In the genomic region with DNA sequence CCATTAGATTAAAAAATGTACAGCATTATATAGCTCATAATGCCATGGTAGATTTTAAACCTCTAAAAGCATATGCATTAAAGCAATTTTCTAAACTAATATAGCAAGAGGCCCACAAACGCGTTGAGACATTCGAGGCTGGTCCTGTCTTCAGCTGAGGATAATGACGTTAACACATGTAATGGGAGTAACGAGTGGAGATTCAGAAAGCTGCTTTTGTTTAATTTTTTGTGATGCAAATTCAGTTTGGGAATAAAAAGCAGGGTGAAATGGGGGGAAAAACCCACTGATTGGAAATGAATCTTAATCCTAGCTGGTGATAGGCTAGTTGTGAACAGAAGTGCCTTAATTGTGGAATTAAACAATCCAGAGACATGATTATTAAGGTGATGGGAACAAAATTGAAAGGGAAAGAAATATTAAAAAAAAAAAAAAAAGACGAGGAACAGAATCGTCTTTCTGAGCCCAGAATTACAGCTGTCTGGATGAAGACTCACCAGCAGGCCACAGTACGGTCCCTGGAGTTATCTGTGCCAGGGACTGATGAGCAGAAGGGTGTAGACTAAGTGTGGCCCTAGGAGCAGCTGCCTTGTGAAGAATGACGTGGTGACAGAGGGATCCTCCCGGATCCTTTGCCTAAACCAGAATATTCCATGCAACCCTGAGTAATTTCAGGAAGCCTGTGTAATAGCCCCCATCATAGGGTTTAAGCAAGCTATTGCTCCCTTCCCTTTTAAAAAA, we compare ENCODE assay signal across 23 mouse cellular contexts.
DNase-seq lines count a peak whose midpoint lies in the region; ATAC-seq and TF ChIP-seq lines count a peak whose summit lies in the region.
"Had no signal": no experiment of that assay in that cellular context is flagged by ENCODE, and none has a peak within 500 bp of the region (broad histone marks: within the 10 kb centered on the region; RNA-seq: fewer than 3 reads in every experiment).

No protein-coding gene starts in this region.

- no peak for TF ChIP-seq CTCF in hindbrain, postnatal 0 days (IDR thresholded peaks at IDR 0.05; ENCODE audit: low read depth)

- no peaks in the 10 kb centered on the region for H3K36me3 ChIP-seq in hindbrain, embryonic 13.5 days
- H3K36me3 ChIP-seq in hindbrain, postnatal 0 days (ENCODE audit: insufficient read depth, low read length) = no peaks in the 10 kb centered on the region
- H3K36me3 ChIP-seq in midbrain, embryonic 13.5 days = no peaks in the 10 kb centered on the region
- no peaks in the 10 kb centered on the region for H3K36me3 ChIP-seq in midbrain, embryonic 10.5 days
- H3K36me3 ChIP-seq in forebrain, embryonic 16.5 days (ENCODE audit: control insufficient read depth, insufficient read depth) = no peaks in the 10 kb centered on the region

- peak overlapping the region; percentile 24; the same call in 1 of the 2 replicates for H3K27ac ChIP-seq in hindbrain, embryonic 13.5 days
- H3K27ac ChIP-seq in hindbrain, postnatal 0 days = no peak overlapping the region
- H3K27ac ChIP-seq in midbrain, embryonic 13.5 days = peak overlapping the region; percentile 76
- no peak overlapping the region for H3K27ac ChIP-seq in midbrain, embryonic 10.5 days (replicated peaks)
- H3K27ac ChIP-seq in forebrain, embryonic 16.5 days (ENCODE audit: low read length) = peak overlapping the region; percentile 96
- H3K27ac ChIP-seq: heart, adult 2 months had no signal

- no peak for DNase-seq in hindbrain, postnatal 0 days (ENCODE audit: low spot score)
- DNase-seq in midbrain, embryonic 10.5 days (ENCODE audit: low spot score) = no peak
- no peak for DNase-seq in testis, postnatal 14 days (ENCODE audit: low spot score)
- no peak for DNase-seq in kidney, postnatal 14 days
- DNase-seq in gastrocnemius, adult 8-10 months (ENCODE audit: low spot score in 2 of 2) = no peak
- DNase-seq: adrenal gland, postnatal 14 days; cerebellum, adult 2 months; cerebellum, postnatal 36 days; gastrocnemius, postnatal 25 days; heart, adult 2 months; heart, postnatal 36 days; kidney, postnatal 4 days; liver; lung, postnatal 10 days; right cerebral cortex, postnatal 14 days; spleen, adult 18-20 months; thymus, postnatal 4 days had no signal

- WGBS in hindbrain, embryonic 13.5 days = 51% methylated on average over 10 of the region's 10 CpGs
- 46% methylated on average over 10 of the region's 10 CpGs for WGBS in hindbrain, postnatal 0 days
- WGBS in midbrain, embryonic 13.5 days = 36% methylated on average over 10 of the region's 10 CpGs
- WGBS in midbrain, embryonic 10.5 days = 77% methylated on average over 10 of the region's 10 CpGs
- 4% methylated on average over 10 of the region's 10 CpGs for WGBS in forebrain, embryonic 16.5 days

- no peak overlapping the region for H3K9ac ChIP-seq in hindbrain, embryonic 13.5 days
- no peak overlapping the region for H3K9ac ChIP-seq in hindbrain, postnatal 0 days (replicated peaks; ENCODE audit: low read length)
- H3K9ac ChIP-seq in midbrain, embryonic 13.5 days (replicated peaks) = no peak overlapping the region
- H3K9ac ChIP-seq in forebrain, embryonic 16.5 days (replicated peaks; ENCODE audit: low read depth, low read length) = no peak overlapping the region; the same call in 1 of the 2 replicates

- H3K27me3 ChIP-seq in hindbrain, embryonic 13.5 days = no peaks in the 10 kb centered on the region
- H3K27me3 ChIP-seq in hindbrain, postnatal 0 days (ENCODE audit: insufficient read depth, low read length) = no peaks in the 10 kb centered on the region
- no peaks in the 10 kb centered on the region for H3K27me3 ChIP-seq in midbrain, embryonic 13.5 days
- no peaks in the 10 kb centered on the region for H3K27me3 ChIP-seq in midbrain, embryonic 10.5 days (ENCODE audit: low read depth, poor library complexity, severe bottlenecking)
- H3K27me3 ChIP-seq in forebrain, embryonic 16.5 days (replicated peaks; ENCODE audit: control insufficient read depth, insufficient read depth, low read length) = no peaks in the 10 kb centered on the region

- H3K4me3 ChIP-seq in hindbrain, embryonic 13.5 days = no peak overlapping the region
- H3K4me3 ChIP-seq in hindbrain, postnatal 0 days (ENCODE audit: low read length) = no peak overlapping the region
- H3K4me3 ChIP-seq in midbrain, embryonic 13.5 days (replicated peaks) = no peak overlapping the region
- H3K4me3 ChIP-seq in midbrain, embryonic 10.5 days = no peak overlapping the region
- no peak overlapping the region for H3K4me3 ChIP-seq in forebrain, embryonic 16.5 days (replicated peaks; ENCODE audit: low read length)
- H3K4me3 ChIP-seq: heart, adult 2 months had no signal

- ATAC-seq in hindbrain, embryonic 13.5 days (ENCODE audit: low FRiP score) = no peak
- no peak for ATAC-seq in hindbrain, postnatal 0 days
- no peak for ATAC-seq in midbrain, embryonic 13.5 days
- ATAC-seq in forebrain, embryonic 16.5 days = peak; percentile 80
- ATAC-seq: activated CD4-positive, CD25-positive, alpha-beta regulatory T cell, adult 4 months; CD4-positive, CD25-positive, alpha-beta regulatory T cell, adult 4 months; inflammation-experienced regulatory T-cells, adult 6 months had no signal

- peaks cover 36% of the 10 kb centered on the region for H3K4me1 ChIP-seq in hindbrain, embryonic 13.5 days (replicated peaks)
- H3K4me1 ChIP-seq in hindbrain, postnatal 0 days (ENCODE audit: insufficient read depth, low read length) = 0 out of 2 replicates have a peak, but pooled peaks cover 3% of the 10 kb centered on the region
- peaks cover 34% of the 10 kb centered on the region for H3K4me1 ChIP-seq in midbrain, embryonic 13.5 days (replicated peaks)
- H3K4me1 ChIP-seq in midbrain, embryonic 10.5 days = no peaks in the 10 kb centered on the region; the same call in 1 of the 2 replicates
- peaks cover 44% of the 10 kb centered on the region for H3K4me1 ChIP-seq in forebrain, embryonic 16.5 days (replicated peaks; ENCODE audit: control insufficient read depth, insufficient read depth, low read length)

- no peak overlapping the region for H3K4me2 ChIP-seq in hindbrain, embryonic 13.5 days
- no peak overlapping the region for H3K4me2 ChIP-seq in hindbrain, postnatal 0 days (ENCODE audit: low read depth, low read length)
- no peak overlapping the region for H3K4me2 ChIP-seq in midbrain, embryonic 13.5 days (replicated peaks)
- no peak overlapping the region for H3K4me2 ChIP-seq in forebrain, embryonic 16.5 days (ENCODE audit: low read length)

- H3K9me3 ChIP-seq in hindbrain, embryonic 13.5 days = no peaks in the 10 kb centered on the region
- no peaks in the 10 kb centered on the region for H3K9me3 ChIP-seq in hindbrain, postnatal 0 days (ENCODE audit: low read length)
- H3K9me3 ChIP-seq in midbrain, embryonic 13.5 days = no peaks in the 10 kb centered on the region
- no peaks in the 10 kb centered on the region for H3K9me3 ChIP-seq in midbrain, embryonic 10.5 days (replicated peaks)
- H3K9me3 ChIP-seq in forebrain, embryonic 16.5 days (ENCODE audit: control insufficient read depth, low read length) = no peaks in the 10 kb centered on the region

Comparison
In these comparisons a context has a peak if more than half of its experiments do, and no peak if none do; other contexts are left out.
1. H3K27ac ChIP-seq: peak in hindbrain, embryonic 13.5 days (single experiment), midbrain, embryonic 13.5 days (single experiment) and forebrain, embryonic 16.5 days (single experiment); none in hindbrain, postnatal 0 days (single experiment) and midbrain, embryonic 10.5 days (single experiment).